Mouse (Mus musculus) heart, embryonic 13.5 days (tissue): Measurements from ENCODE around the gene Peg3. TPM values are rescaled to one million over a fixed set of nuclear protein-coding genes. Genes with fewer than 3 reads are reported as not detected.

Experiments
- ATAC-seq: fragments of 200-750 bp; cut with Nextera tagmentation; 2 replicates; pipeline ENCODE4 v1.8.0; 2017; ENCODE audit warnings: moderate TSS enrichment; ENCODE audit not compliant: insufficient number of reproducible peaks, low FRiP score, low TSS enrichment; ENCODE audit errors: extremely low read depth
- H3K27ac ChIP-seq: fragments of 300-500 bp; sonication (generic); replicated peaks from 2 replicates; pipeline ENCODE4 v1.5.1; 2015; ENCODE audit warnings: moderate library complexity, mild to moderate bottlenecking, inconsistent platforms
- H3K27me3 ChIP-seq: fragments of 300-500 bp; sonication (generic); replicated peaks from 2 replicates; pipeline ENCODE4 v1.6.1; 2015; ENCODE audit warnings: mild to moderate bottlenecking, inconsistent platforms
- H3K36me3 ChIP-seq: fragments of 300-500 bp; sonication (generic); 2 replicates; pipeline ENCODE4 v1.6.1; 2015; ENCODE audit warnings: mild to moderate bottlenecking, inconsistent platforms
- H3K4me1 ChIP-seq: fragments of 300-500 bp; sonication (generic); 2 replicates; pipeline ENCODE4 v1.6.1; 2015; ENCODE audit warnings: inconsistent platforms
- H3K4me2 ChIP-seq: fragments of 300-500 bp; sonication (generic); 2 replicates; pipeline ENCODE4 v1.6.1; 2015; ENCODE audit warnings: inconsistent platforms, mild to moderate bottlenecking, moderate library complexity
- H3K4me3 ChIP-seq: fragments of 300-500 bp; sonication (generic); 2 replicates; pipeline ENCODE4 v1.5.1; 2015; ENCODE audit warnings: moderate library complexity, mild to moderate bottlenecking, inconsistent platforms
- H3K9ac ChIP-seq: fragments of 300-500 bp; sonication (generic); 2 replicates; pipeline ENCODE4 v1.6.1; 2015; ENCODE audit warnings: inconsistent platforms, mild to moderate bottlenecking, moderate library complexity
- H3K9me3 ChIP-seq: fragments of 300-500 bp; sonication (generic); 2 replicates; pipeline ENCODE4 v1.6.1; 2016; ENCODE audit warnings: inconsistent platforms
- WGBS: fragments of 180-500 bp; shearing (Covaris S2); methylation state at CpG from one replicate; pipeline ENCODE4 v1.1.7; 2015; ENCODE audit warnings: mixed read lengths; 5-methylcytosine and 5-hydroxymethylcytosine counted together
- polyA plus RNA-seq: library from polyadenylated mRNA; unstranded; fragments of >200 nt; fragmentation: Nextera tagmentation; extraction: Ambion mirVana; gene quantifications from 2 replicates; pipeline ENCODE4 v1.2.1, GENCODE M21; 2015

The Peg3 gene
- polyA plus RNA-seq, 1 experiment from 2014 or later: 106 TPM

DNA sequence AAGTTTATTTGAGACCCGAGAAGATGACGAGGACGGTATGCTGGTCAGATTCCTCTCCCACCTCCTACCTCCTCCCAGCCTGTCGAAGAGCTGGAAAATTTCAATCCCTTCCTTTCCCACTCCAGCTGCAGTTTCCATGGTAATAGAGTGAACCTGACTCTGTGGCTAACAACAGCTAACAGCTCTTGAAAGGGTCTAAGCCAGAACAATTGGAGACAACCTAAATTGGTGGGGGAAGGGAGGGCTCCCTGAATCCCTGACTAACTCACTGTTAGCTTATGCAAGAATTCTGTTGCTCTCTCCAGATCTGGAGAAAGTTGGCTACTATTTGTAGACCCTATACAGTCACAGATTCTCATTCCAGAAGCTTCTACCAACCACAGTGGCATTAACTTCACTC lies 23.2 kb upstream of the Peg3 start:
- 34% methylated on average over 4 of the region's 4 CpGs for WGBS
- Histone ChIP-seq H3K4me2 (no peak overlapping the region), H3K4me1 (peaks cover 11% of the 10 kb centered on the region; the same call in 1 of the 2 replicates), H3K27ac (no peak overlapping the region), H3K36me3 (no peaks in the 10 kb centered on the region), H3K4me3 (no peak overlapping the region), H3K9me3 (no peaks in the 10 kb centered on the region), H3K9ac (no peak overlapping the region), H3K27me3 (no peaks in the 10 kb centered on the region)
- ATAC-seq: no peak

DNA sequence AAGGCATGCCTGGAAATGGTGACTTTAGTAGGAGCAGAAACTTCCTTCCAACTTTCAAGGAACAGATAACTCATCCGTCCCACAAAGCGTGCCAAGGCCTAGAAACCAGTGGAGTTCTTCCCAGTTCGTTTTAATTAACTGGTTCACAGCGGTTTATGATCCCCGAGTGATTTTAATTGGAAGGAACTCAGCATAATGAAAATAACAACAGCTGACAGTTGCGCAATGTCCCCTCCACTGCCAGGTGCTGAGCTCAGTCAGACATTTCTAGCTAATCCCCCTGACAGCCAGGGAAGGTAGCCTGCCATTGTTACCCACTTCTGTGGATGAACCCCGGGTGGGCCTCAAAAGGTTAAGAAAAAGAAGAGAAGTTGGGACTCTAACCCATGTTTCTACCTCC lies 19.0 kb upstream of the Peg3 start:
- Histone ChIP-seq H3K4me1 (peaks cover 16% of the 10 kb centered on the region), H3K4me3 (no peak overlapping the region), H3K27me3 (no peaks in the 10 kb centered on the region), H3K4me2 (no peak overlapping the region), H3K9me3 (no peaks in the 10 kb centered on the region), H3K27ac (no peak overlapping the region), H3K9ac (no peak overlapping the region), H3K36me3 (no peaks in the 10 kb centered on the region)
- ATAC-seq: no peak
- WGBS: 71% methylated on average over 7 of the region's 7 CpGs

DNA sequence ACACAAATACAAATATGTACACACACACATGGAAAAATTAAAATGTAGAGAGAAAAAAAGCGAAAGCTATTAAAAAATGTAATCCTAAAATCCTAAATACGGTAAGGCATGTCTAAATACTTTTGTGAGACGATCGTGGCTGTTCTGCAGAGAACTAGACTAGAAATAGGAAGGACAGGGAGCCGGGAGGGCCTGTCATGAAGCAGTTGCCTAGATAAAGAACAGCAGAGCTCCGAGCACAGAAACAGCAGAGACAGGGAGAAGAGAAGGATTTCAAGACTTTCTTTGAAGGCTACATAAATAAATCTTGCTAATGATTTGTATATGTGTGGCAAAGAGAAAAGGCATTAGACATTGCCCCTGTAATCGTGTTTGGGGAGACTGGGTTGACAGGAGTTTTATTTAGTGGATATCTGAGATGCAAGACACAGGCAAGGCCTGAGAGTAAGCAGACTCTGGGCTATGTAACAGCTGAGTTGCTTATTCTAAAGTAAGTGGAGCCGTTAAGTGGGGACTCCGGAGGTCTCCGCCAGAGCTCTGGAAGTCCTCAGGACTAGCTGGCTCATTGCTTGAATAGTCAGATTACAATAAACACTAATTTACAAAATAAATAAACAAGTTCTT lies 14.2 kb upstream of the Peg3 start:
- H3K4me3 ChIP-seq: no peak overlapping the region
- H3K9me3 ChIP-seq: no peaks in the 10 kb centered on the region
- peaks cover 20% of the 10 kb centered on the region for H3K4me1 ChIP-seq
- 0 out of 2 replicates have a peak overlapping the region, but pooled peaks have one; percentile 4 for H3K4me2 ChIP-seq
- peak overlapping the region; percentile 75 for H3K27ac ChIP-seq
- H3K9ac ChIP-seq: no peak overlapping the region
- H3K36me3 ChIP-seq: no peaks in the 10 kb centered on the region
- WGBS: 21% methylated on average over 10 of the region's 10 CpGs
- H3K27me3 ChIP-seq: no peaks in the 10 kb centered on the region
- no peak for ATAC-seq

DNA sequence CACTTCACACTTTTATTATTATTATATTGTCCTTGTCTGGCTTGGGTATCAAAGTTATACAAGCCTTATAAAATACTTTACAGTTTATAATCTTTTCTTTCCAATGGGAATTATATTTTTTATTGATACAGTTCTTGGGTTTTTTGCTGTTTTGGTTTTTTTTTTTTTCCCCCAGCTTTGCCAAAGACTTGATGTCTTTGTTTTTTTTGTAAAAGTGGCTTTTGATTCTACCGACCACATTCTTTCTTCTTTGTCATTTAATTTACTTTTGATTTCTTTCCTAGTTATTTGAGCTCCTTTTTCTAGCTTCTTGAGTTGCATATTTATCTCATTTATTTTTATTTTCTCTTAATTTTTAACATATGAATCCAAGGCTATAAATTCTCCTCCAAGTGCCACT lies 5.8 kb upstream of the Peg3 start:
- WGBS: 69% methylated on average over 1 of the region's 1 CpGs
- ATAC-seq: no peak
- no peak overlapping the region for H3K9ac ChIP-seq

DNA sequence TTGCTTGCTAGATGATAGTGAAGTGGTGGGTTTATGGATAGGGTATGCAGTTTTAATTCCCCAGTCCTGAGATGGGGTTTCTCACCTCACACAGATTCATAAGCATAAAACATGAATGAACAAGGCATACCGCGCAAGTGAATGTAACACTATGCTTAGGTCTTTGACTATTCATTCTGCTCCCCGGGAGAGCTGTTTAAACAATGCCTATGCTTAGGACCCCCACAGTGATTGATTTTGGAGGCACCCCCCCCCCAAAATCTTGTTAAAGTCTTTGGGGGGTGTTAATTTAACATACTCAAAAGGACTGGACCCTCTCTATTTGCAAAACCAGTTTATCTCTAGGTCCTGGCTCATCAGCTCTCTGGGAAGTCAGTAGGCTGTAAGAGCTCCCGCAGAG lies 1.7 kb upstream of the Peg3 start:
- Histone ChIP-seq H3K9me3 (peaks cover 26% of the 10 kb centered on the region), H3K4me2 (peak overlapping the region; percentile 68), H3K4me3 (peak overlapping the region; percentile 76), H3K36me3 (no peaks in the 10 kb centered on the region), H3K27ac (peak overlapping the region; percentile 46), H3K4me1 (0 out of 2 replicates have a peak, but pooled peaks cover 10% of the 10 kb centered on the region), H3K27me3 (no peaks in the 10 kb centered on the region), H3K9ac (peak overlapping the region; percentile 81)
- ATAC-seq: no peak
- WGBS: 31% methylated on average over 4 of the region's 4 CpGs

More for the DNA sequence above, 5.8 kb upstream of the Peg3 start:
- Histone ChIP-seq H3K4me2 (no peak overlapping the region), H3K36me3 (no peaks in the 10 kb centered on the region), H3K9me3 (no peaks in the 10 kb centered on the region; the same call in 1 of the 2 replicates), H3K27ac (no peak overlapping the region), H3K4me1 (0 out of 2 replicates have a peak, but pooled peaks cover 7% of the 10 kb centered on the region), H3K27me3 (no peaks in the 10 kb centered on the region), H3K4me3 (no peak overlapping the region)

DNA sequence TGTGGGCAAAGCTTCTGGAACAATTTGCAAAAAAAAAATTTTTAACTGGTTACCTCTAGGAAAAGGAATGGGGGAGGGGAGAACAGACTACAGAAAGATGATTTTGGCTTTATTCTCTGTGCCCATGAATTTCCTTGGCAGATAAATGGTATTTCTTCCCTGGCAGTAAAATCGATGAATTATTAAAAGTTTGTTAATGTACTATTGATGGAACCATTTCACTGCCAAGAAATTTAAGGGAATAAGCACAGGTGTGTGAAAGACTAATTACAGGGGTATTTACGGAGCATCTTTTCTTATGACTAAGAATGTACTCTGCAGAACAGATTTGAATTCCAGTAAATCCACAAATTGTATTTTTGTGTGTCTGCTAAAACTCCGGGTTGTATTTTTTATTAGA lies 1.1 kb upstream of the Peg3 start:
- no peaks in the 10 kb centered on the region for H3K27me3 ChIP-seq
- no peak overlapping the region for H3K27ac ChIP-seq
- peak overlapping the region; percentile 68 for H3K4me2 ChIP-seq
- 0 out of 2 replicates have a peak, but pooled peaks cover 9% of the 10 kb centered on the region for H3K4me1 ChIP-seq
- H3K9me3 ChIP-seq: peaks cover 26% of the 10 kb centered on the region
- WGBS: 43% methylated on average over 3 of the region's 3 CpGs
- peaks cover 1% of the 10 kb centered on the region; the same call in 1 of the 2 replicates for H3K36me3 ChIP-seq
- H3K9ac ChIP-seq: peak overlapping the region; percentile 81
- no peak for ATAC-seq
- peak overlapping the region; percentile 76 for H3K4me3 ChIP-seq

DNA sequence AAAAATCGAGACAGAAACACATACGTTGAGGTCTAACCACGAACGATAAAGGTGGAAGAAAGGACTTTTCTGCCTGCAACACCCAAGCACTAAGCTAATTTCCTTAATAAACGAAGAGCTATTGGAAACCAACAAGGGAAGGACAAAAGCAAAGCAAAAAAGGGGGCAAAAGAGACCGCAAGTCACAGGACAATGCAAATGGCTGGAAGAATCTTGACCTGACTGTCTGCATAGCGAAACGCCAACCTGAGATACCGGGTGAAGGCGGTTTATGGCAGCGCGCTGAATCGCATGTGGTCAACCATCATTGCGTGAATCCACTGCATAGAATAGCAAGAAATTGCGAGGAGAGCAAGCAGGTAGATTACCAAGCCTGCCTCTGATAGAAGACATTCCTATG lies 570 bp upstream of the Peg3 start:
- peak overlapping the region; percentile 81 for H3K9ac ChIP-seq
- 50% methylated on average over 15 of the region's 15 CpGs for WGBS
- H3K36me3 ChIP-seq: peaks cover 7% of the 10 kb centered on the region
- ATAC-seq: no peak
- peak overlapping the region; percentile 76 for H3K4me3 ChIP-seq
- H3K9me3 ChIP-seq: peaks cover 26% of the 10 kb centered on the region
- 0 out of 2 replicates have a peak, but pooled peaks cover 8% of the 10 kb centered on the region for H3K4me1 ChIP-seq
- H3K4me2 ChIP-seq: peak overlapping the region; percentile 68
- H3K27me3 ChIP-seq: no peaks in the 10 kb centered on the region
- H3K27ac ChIP-seq: peak overlapping the region; percentile 73

DNA sequence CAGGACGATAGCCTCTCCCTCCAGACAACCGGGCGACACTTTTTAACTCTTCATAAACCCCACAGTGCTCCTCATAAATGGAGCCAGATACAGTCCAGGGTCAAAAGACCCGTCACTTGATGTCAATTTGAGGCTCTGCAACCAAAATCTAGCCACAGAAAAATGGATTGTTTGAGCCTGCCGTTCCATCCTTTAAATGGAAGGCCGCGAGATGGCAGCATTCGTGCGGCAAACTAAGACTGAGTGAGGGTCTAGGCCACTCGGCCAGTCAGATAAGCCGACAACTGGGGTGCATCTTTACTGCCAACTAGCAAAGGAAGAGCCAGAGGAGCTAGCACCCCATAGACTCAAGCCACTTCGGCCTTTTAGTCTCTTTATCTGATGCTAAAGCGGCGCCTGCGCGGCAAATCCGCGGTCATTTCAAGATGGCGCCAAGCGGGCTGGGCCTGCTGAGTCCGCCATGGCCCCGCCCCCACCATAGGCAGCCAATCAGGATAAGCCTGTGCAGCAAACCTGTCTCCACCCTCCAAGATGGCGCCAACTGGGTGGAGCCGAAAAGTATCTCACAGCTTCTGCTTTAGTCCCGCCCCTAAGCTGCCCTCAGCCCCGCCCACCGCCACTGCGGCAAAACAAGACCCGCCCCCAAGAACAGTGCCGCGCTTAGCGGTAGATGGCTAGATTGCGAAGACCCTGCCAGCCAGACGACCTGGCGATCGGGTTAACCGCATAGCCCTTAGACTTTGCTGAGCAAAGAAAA lies 992 bp downstream of the Peg3 start:
- H3K9ac ChIP-seq: peak overlapping the region; percentile 88
- WGBS: 40% methylated on average over 37 of the region's 37 CpGs
- H3K9me3 ChIP-seq: peaks cover 26% of the 10 kb centered on the region
- H3K36me3 ChIP-seq: peaks cover 23% of the 10 kb centered on the region
- H3K4me3 ChIP-seq: peak overlapping the region; percentile 76
- peak overlapping the region; percentile 94 for H3K27ac ChIP-seq
- H3K4me1 ChIP-seq: 0 out of 2 replicates have a peak, but pooled peaks cover 8% of the 10 kb centered on the region
- H3K27me3 ChIP-seq: no peaks in the 10 kb centered on the region
- peak; percentile 66 for ATAC-seq
- peak overlapping the region; percentile 68 for H3K4me2 ChIP-seq

DNA sequence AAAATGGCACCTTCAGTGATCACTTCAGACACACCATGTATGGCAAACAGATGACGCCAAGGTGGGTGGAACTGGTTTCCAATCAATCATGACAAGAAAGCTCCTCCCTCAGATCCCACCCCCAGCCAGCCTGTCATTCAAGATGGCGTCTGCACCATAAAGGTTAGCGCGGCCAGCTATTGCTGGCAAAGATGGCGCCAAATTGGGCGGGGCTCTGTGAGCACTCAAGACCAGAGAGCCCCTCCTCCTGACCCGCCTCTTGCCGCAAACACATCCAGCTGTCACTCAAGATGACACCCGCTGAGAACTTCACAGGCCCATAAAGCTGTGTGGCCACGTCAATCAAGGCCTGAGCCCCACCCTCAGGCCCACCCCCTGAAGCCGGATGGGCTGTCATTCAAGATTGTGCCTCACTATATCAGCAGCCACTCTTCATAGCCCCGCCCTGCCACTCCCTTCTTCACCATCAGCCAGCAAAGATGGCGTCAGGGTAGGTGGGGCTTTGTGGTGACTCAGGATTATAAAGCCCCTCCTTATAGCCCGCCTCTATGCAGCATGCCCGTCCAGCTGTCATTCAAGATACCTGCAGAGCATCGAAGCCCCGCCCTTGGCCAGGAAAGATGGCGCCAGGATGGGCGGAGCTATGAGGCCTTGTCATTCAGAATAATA lies 1.8 kb downstream of the Peg3 start:
- WGBS: 44% methylated on average over 19 of the region's 19 CpGs
- H3K4me1 ChIP-seq: 0 out of 2 replicates have a peak, but pooled peaks cover 8% of the 10 kb centered on the region
- peak overlapping the region; percentile 94 for H3K27ac ChIP-seq
- no peaks in the 10 kb centered on the region for H3K27me3 ChIP-seq
- peaks cover 31% of the 10 kb centered on the region for H3K36me3 ChIP-seq
- ATAC-seq: peak; percentile 76
- peaks cover 26% of the 10 kb centered on the region for H3K9me3 ChIP-seq
- H3K4me2 ChIP-seq: peak overlapping the region; percentile 68
- H3K9ac ChIP-seq: peak overlapping the region; percentile 62; the same call in 1 of the 2 replicates
- H3K4me3 ChIP-seq: peak overlapping the region; percentile 76

DNA sequence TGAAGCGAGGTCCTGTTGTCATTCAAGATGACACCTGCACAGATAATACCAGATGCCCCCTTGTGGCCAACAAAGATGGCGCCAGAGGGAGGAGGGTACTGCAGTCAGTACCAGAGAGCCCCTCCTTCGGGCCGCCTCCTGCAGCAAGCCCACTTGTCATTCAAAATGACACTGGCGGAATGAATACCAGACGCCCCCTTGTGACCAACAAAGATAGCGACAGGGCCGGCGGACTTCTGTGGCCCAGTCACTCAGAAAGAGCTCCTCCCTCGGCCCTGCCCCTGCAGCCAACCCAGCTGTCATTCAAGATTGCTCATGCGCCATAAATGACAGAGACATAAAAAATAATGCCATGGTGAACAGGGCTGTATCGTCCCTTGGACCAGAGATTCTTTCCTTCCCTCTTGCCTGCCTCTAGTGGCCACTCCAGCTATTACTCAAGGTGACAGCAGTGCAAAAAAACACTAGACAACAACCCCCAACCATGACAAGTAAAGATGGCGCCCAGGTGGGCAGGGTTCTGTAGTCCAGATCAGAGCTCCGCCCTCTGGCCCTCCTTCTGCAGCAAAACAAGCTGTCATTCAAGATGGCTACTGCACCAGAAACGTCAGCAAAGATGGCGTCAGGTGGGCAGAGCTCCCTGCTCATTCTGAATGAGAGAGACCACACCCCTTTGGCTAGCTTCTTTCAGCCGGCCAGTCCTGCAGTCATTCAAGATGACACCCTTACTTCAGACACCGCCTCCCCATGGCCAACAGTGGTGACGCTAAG lies 2.7 kb downstream of the Peg3 start:
- peaks cover 40% of the 10 kb centered on the region for H3K36me3 ChIP-seq
- 55% methylated on average over 19 of the region's 19 CpGs for WGBS
- H3K9ac ChIP-seq: peak overlapping the region; percentile 62; the same call in 1 of the 2 replicates
- 0 out of 2 replicates have a peak, but pooled peaks cover 7% of the 10 kb centered on the region for H3K4me1 ChIP-seq
- H3K9me3 ChIP-seq: peaks cover 26% of the 10 kb centered on the region
- H3K27ac ChIP-seq: peak overlapping the region; percentile 93
- H3K4me2 ChIP-seq: peak overlapping the region; percentile 66
- H3K27me3 ChIP-seq: no peaks in the 10 kb centered on the region
- H3K4me3 ChIP-seq: peak overlapping the region; percentile 76
- peak; percentile 21; the same call in 1 of the 2 replicates for ATAC-seq
